Mouse (Mus musculus): ENCODE data around the gene Fgfr2.

GRCm38 (mm10) chr7:132237191-132237590 is 886.0 kb downstream of the Fgfr2 start:
- TF ChIP-seq CTCF (conservative IDR thresholded peaks at IDR 0.05; ENCODE audit: low read length) (no peak), NANOG (IDR thresholded peaks at IDR 0.05; ENCODE audit: borderline replicate concordance, low read length) (no peak), POU5F1 (IDR thresholded peaks at IDR 0.05; ENCODE audit: borderline replicate concordance, low read length) (no peak)

Data from E14TG2a.4 (cell line).